Mouse (Mus musculus) MEL (cell line): Measurements from ENCODE around the gene Prdx3.

Experiments
- CHD2 ChIP-seq: IDR thresholded peaks from 2 replicates; pipeline ENCODE4 v1.6.1; 2011; ENCODE audit warnings: low read length, improper control_type of control experiment
- CTCF ChIP-seq, 3 experiments: IDR thresholded peaks in 2 of 3; conservative IDR thresholded peaks in 1 of 3; 2 replicates each; pipeline ENCODE4 v1.5.1; 2011 to 2012; ENCODE audit warnings: low read length in 3 of 3, low read depth in 2 of 3, mild to moderate bottlenecking in 2 of 3, improper control_type of control experiment in 1 of 3, inconsistent platforms in 1 of 3, mixed read lengths in 1 of 3, moderate library complexity in 1 of 3; ENCODE audit not compliant: control insufficient read depth in 1 of 3, insufficient read depth in 1 of 3, poor library complexity in 1 of 3, severe bottlenecking in 1 of 3
- EP300 ChIP-seq, 2 experiments: IDR thresholded peaks; 2 replicates each; pipeline ENCODE4 v1.6.1; 2011; ENCODE audit warnings: improper control_type of control experiment in 2 of 2, low read length in 2 of 2, low read depth in 1 of 2, mild to moderate bottlenecking in 1 of 2
- GATA1 ChIP-seq: IDR thresholded peaks from 2 replicates; pipeline ENCODE4 v1.6.1; 2011; ENCODE audit warnings: low read depth, low read length, improper control_type of control experiment
- JUND ChIP-seq: IDR thresholded peaks from 2 replicates; pipeline ENCODE4 v1.6.1; 2011; ENCODE audit warnings: low read depth, mild to moderate bottlenecking, improper control_type of control experiment, low read length
- MAZ ChIP-seq: IDR thresholded peaks from 2 replicates; pipeline ENCODE4 v1.6.1; 2012; ENCODE audit warnings: low read depth, mild to moderate bottlenecking, inconsistent platforms, low read length, improper control_type of control experiment
- NRF1 ChIP-seq: IDR thresholded peaks from 2 replicates; pipeline ENCODE4 v1.6.1; 2014; ENCODE audit warnings: low read depth, mild to moderate bottlenecking, inconsistent platforms, low read length, improper control_type of control experiment, moderate library complexity; ENCODE audit not compliant: poor library complexity, insufficient read depth, severe bottlenecking
- POLR2A ChIP-seq, 2 experiments: IDR thresholded peaks; 2 replicates each; pipeline ENCODE4 v1.6.1; 2011 to 2012; ENCODE audit warnings: low read length in 2 of 2, mild to moderate bottlenecking in 2 of 2, control low read depth in 1 of 2, improper control_type of control experiment in 1 of 2, low read depth in 1 of 2, moderate library complexity in 1 of 2; ENCODE audit not compliant: control insufficient read depth in 1 of 2, insufficient read depth in 1 of 2, poor library complexity in 1 of 2
- RAD21 ChIP-seq: IDR thresholded peaks from 2 replicates; pipeline ENCODE4 v1.6.1; 2011; ENCODE audit warnings: mild to moderate bottlenecking, low read depth, low read length, improper control_type of control experiment
- SMC3 ChIP-seq: IDR thresholded peaks from 2 replicates; pipeline ENCODE4 v1.6.1; 2011; ENCODE audit warnings: low read depth, low read length, improper control_type of control experiment
- TAL1 ChIP-seq: IDR thresholded peaks from 2 replicates; pipeline ENCODE4 v1.6.1; 2012; ENCODE audit warnings: mild to moderate bottlenecking, inconsistent platforms, low read length, moderate library complexity, mixed read lengths
- ZKSCAN1 ChIP-seq: IDR thresholded peaks from 2 replicates; pipeline ENCODE4 v1.6.1; 2012; ENCODE audit warnings: low read depth, mild to moderate bottlenecking, inconsistent platforms, low read length, improper control_type of control experiment, moderate library complexity

DNA sequence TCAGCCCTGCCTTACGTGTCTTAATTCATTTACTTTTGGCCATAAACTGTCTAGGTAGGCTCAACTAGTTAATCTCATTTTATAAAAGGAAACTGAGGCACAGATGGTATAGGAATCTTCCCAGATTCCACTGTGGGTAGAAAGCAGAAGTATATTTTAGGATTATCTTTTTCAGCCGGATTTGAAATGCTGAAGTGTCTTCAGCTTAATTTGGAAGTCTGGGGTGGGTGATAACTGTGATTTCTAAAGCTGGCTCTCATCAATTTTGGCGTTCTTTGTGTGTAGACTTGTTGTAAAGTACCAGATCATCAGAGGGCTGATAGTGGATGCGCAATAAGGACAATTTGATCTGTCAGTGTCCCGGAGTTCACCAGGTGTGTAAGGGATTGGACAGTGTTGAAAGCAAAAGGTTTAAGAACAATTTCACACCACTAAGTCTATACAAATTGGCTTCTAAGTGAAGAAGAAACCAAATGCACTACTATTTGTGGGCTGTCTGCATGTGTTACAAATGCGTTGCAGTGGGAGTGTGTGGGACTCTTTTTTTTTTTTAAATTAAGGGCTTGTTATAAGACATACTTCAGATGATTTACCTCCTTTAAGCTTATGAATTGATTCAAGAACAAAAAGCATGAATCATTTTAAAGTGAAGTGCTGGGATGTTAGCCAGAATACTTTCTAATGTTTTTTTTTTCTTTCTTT, 42.7 kb upstream of the Prdx3 start:
- TF ChIP-seq SMC3 (no peak), CTCF (IDR thresholded peaks at IDR 0.05 in 2 of 3, conservative IDR thresholded peaks at IDR 0.05 in 1 of 3; ENCODE audit: control insufficient read depth in 1 of 3, insufficient read depth in 1 of 3, low read depth in 2 of 3, low read length in 3 of 3, poor library complexity in 1 of 3, severe bottlenecking in 1 of 3) (no peak), POLR2A (IDR thresholded peaks at IDR 0.05; ENCODE audit: control insufficient read depth in 1 of 2, insufficient read depth in 1 of 2, low read depth in 1 of 2, low read length in 2 of 2, poor library complexity in 1 of 2) (no peak), GATA1 (0 out of 2 replicates have a peak, but pooled peaks have one; percentile 12), CHD2 (no peak), EP300 (IDR thresholded peaks at IDR 0.05; ENCODE audit: low read depth in 1 of 2, low read length in 2 of 2) (no peak), RAD21 (no peak), NRF1 (no peak), JUND (no peak), MAZ (no peak), TAL1 (no peak), ZKSCAN1 (no peak)
